Mouse (Mus musculus) ovary, postnatal 36 days (tissue): Measurements from ENCODE around the gene Atg4a-ps.
A peak's percentile ranks its signal among the peaks of the same experiment; 100 is the strongest.
"Not testable (repeated sequence)": the region's sequence is repeated elsewhere in the genome, so short reads cannot be mapped to it uniquely, and the experiment has no call there.

ENCODE experiments used
- DNase-seq: peaks from one replicate; pipeline ENCODE4 v3.0.0; 2022; ENCODE audit warnings: low spot score, mixed read lengths

Gene Atg4a-ps

GRCm38 (mm10) chr3:103645968-103646367 is at the start of gene Atg4a-ps:
Gene Atg4a-ps (minus strand): TSS chr3:103646068.
- DNase-seq: not testable (repeated sequence)

- DNase-seq: no peak
Measured at GRCm38 (mm10) chr3:103695556-103695955, 49.7 kb upstream of the Atg4a-ps start.

- no peak for DNase-seq
Measured at GRCm38 (mm10) chr3:103690506-103690905, 44.6 kb upstream of the Atg4a-ps start.

GRCm38 (mm10) chr3:103689043-103689442 is 43.2 kb upstream of the Atg4a-ps start:
- DNase-seq: no peak

GRCm38 (mm10) chr3:103683966-103684319 is 38.1 kb upstream of the Atg4a-ps start:
- DNase-seq: no peak

- no peak for DNase-seq
Measured at GRCm38 (mm10) chr3:103683234-103683965, 37.5 kb upstream of the Atg4a-ps start.

GRCm38 (mm10) chr3:103682473-103682872 is 36.6 kb upstream of the Atg4a-ps start:
- peak; percentile 11 for DNase-seq

GRCm38 (mm10) chr3:103678811-103679210 is 32.9 kb upstream of the Atg4a-ps start:
- no peak for DNase-seq

- no peak for DNase-seq
Measured at GRCm38 (mm10) chr3:103672716-103673115, 26.8 kb upstream of the Atg4a-ps start.

GRCm38 (mm10) chr3:103672113-103672512 is 26.2 kb upstream of the Atg4a-ps start:
- DNase-seq: no peak

- DNase-seq: no peak
Measured at GRCm38 (mm10) chr3:103663385-103663784, 17.5 kb upstream of the Atg4a-ps start.

- DNase-seq: no peak
Measured at GRCm38 (mm10) chr3:103661714-103662113, 15.8 kb upstream of the Atg4a-ps start.

GRCm38 (mm10) chr3:103660012-103660411 is 14.1 kb upstream of the Atg4a-ps start:
- no peak for DNase-seq

GRCm38 (mm10) chr3:103650406-103650805 is 4.5 kb upstream of the Atg4a-ps start:
- no peak for DNase-seq

GRCm38 (mm10) chr3:103649716-103650115 is 3.8 kb upstream of the Atg4a-ps start:
- DNase-seq: no peak

- no peak for DNase-seq
Measured at GRCm38 (mm10) chr3:103648486-103648885, 2.6 kb upstream of the Atg4a-ps start.

GRCm38 (mm10) chr3:103647164-103647867 is 1.4 kb upstream of the Atg4a-ps start:
- peak; percentile 19 for DNase-seq

- DNase-seq: no peak
Measured at GRCm38 (mm10) chr3:103641301-103641700, 4.6 kb downstream of the Atg4a-ps start.

GRCm38 (mm10) chr3:103640226-103640803 is 5.6 kb downstream of the Atg4a-ps start:
- no peak for DNase-seq

- no peak for DNase-seq
Measured at GRCm38 (mm10) chr3:103637641-103638040, 8.2 kb downstream of the Atg4a-ps start.

- no peak for DNase-seq
Measured at GRCm38 (mm10) chr3:103634256-103634655, 11.6 kb downstream of the Atg4a-ps start.

- DNase-seq: no peak
Measured at GRCm38 (mm10) chr3:103633831-103634230, 12.0 kb downstream of the Atg4a-ps start.

GRCm38 (mm10) chr3:103633124-103633523 is 12.7 kb downstream of the Atg4a-ps start:
- no peak for DNase-seq
